Mouse (Mus musculus) kidney, embryonic 14.5 days (tissue): ENCODE results near the gene Gm15130. TPM values are rescaled to one million over a fixed set of nuclear protein-coding genes. Genes with fewer than 3 reads are reported as not detected.

ENCODE experiments used
- ATAC-seq: fragments of 200-750 bp; cut with Nextera tagmentation; 2 replicates; pipeline ENCODE4 v1.8.0; 2017; ENCODE audit warnings: moderate number of reproducible peaks, mild to moderate bottlenecking, moderate TSS enrichment, moderate library complexity; ENCODE audit not compliant: low FRiP score, low TSS enrichment
- H3K27ac ChIP-seq: fragments of 300-500 bp; sonication (generic); 2 replicates; pipeline ENCODE4 v1.5.1; 2014; ENCODE audit warnings: low read depth, mild to moderate bottlenecking, low read length, moderate library complexity, mixed read lengths
- H3K27me3 ChIP-seq: fragments of 300-500 bp; sonication (generic); 2 replicates; pipeline ENCODE4 v1.6.1; 2014; ENCODE audit warnings: mild to moderate bottlenecking, low read length; ENCODE audit not compliant: control insufficient read depth, insufficient read depth
- H3K36me3 ChIP-seq: fragments of 300-500 bp; sonication (generic); 2 replicates; pipeline ENCODE4 v1.6.1; 2014; ENCODE audit warnings: low read length, mixed read lengths; ENCODE audit not compliant: control insufficient read depth, insufficient read depth
- H3K4me1 ChIP-seq: fragments of 300-500 bp; sonication (generic); 2 replicates; pipeline ENCODE4 v1.6.1; 2014; ENCODE audit warnings: low read length, mixed read lengths; ENCODE audit not compliant: control insufficient read depth, insufficient read depth
- H3K4me2 ChIP-seq: fragments of 300-500 bp; sonication (generic); replicated peaks from 2 replicates; pipeline ENCODE4 v1.6.1; 2014; ENCODE audit warnings: low read depth, mild to moderate bottlenecking, low read length
- H3K4me3 ChIP-seq: fragments of 300-500 bp; sonication (generic); 2 replicates; pipeline ENCODE4 v1.5.1; 2014; ENCODE audit warnings: mild to moderate bottlenecking, low read length
- H3K9ac ChIP-seq: fragments of 300-500 bp; sonication (generic); 2 replicates; pipeline ENCODE4 v1.6.1; 2014; ENCODE audit warnings: low read depth, mild to moderate bottlenecking, low read length, moderate library complexity
- H3K9me3 ChIP-seq: fragments of 300-500 bp; sonication (generic); 2 replicates; pipeline ENCODE4 v1.6.1; 2016; ENCODE audit warnings: low read length; ENCODE audit not compliant: control insufficient read depth
- WGBS: fragments of 180-500 bp; shearing (Covaris S2); extraction: QIAGEN DNeasy Blood & Tissue Kit; methylation state at CpG from one replicate; pipeline ENCODE4 v1.1.7; 2014; 5-methylcytosine and 5-hydroxymethylcytosine counted together
- polyA plus RNA-seq: library from polyadenylated mRNA; unstranded; fragments of >200 nt; fragmentation: Nextera tagmentation; extraction: Ambion mirVana; gene quantifications from 2 replicates; pipeline ENCODE4 v1.2.1, GENCODE M21; 2014

The Gm15130 gene
- not detected in 2 replicates for polyA plus RNA-seq

DNA sequence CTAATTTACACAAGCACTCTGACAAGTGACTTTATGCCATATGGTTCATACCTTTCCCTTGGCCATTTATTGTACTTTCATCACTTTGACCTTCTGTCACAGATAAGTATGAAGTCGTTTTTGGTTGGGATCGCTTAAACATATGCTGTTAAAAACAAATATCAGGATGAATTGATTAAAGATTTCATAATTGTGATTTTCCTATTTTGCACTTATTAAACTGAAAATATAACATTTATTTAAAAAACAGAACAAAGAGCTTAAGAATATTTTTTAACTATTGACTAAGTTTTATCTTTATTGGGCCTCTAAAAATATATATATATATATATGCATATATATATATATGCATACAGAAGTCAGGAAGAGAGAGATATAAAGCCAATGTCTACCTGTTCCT is at the start of gene Gm15130:
Gm15130 (minus strand) TSS at position 101 of the 400 bp plus-strand sequence.
- no peaks in the 10 kb centered on the region for H3K36me3 ChIP-seq
- H3K27me3 ChIP-seq: no peaks in the 10 kb centered on the region
- no peak within 1 kb of the TSS for H3K27ac ChIP-seq
- ATAC-seq: no peak
- no peaks in the 10 kb centered on the region for H3K4me1 ChIP-seq
- H3K9ac ChIP-seq: no peak within 1 kb of the TSS
- no peak within 1 kb of the TSS for H3K4me3 ChIP-seq
- WGBS: 73% methylated on average over 2 of the region's 2 CpGs
- H3K4me2 ChIP-seq: no peak within 1 kb of the TSS
- H3K9me3 ChIP-seq: no peaks in the 10 kb centered on the region

DNA sequence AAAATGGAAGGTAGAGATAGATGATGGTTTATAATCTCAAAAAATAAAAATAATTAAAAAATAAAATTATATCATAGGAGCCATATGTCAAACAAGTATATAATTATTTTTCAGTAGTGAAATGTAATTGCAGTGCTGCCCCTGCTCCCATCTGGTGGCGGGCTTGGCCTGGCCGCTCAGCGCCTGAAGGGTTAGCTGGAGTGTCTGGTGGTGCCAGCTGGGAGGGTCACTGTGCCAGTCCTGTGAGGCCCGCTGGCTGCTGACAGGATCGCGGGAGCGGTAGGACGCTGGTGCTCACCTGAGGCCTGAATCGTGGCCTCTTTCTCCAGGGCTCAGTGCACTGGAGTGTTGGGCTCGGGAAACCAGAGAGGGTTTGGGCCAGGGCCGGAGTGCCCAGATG is 29.3 kb upstream of the Gm15130 start:
- Histone ChIP-seq H3K4me3 (no peak overlapping the region), H3K4me2 (no peak overlapping the region), H3K4me1 (no peaks in the 10 kb centered on the region), H3K36me3 (no peaks in the 10 kb centered on the region), H3K27me3 (no peaks in the 10 kb centered on the region), H3K9me3 (no peaks in the 10 kb centered on the region), H3K9ac (no peak overlapping the region), H3K27ac (no peak overlapping the region)
- 89% methylated on average over 11 of the region's 11 CpGs for WGBS
- ATAC-seq: no peak

GRCm38 (mm10) chr2:111135739-111136138 is 17.0 kb downstream of the Gm15130 start:
- WGBS: 69% methylated on average over 5 of the region's 5 CpGs
- H3K27me3 ChIP-seq: no peaks in the 10 kb centered on the region
- no peak overlapping the region for H3K4me3 ChIP-seq
- no peaks in the 10 kb centered on the region for H3K9me3 ChIP-seq
- no peaks in the 10 kb centered on the region for H3K36me3 ChIP-seq
- H3K4me1 ChIP-seq: no peaks in the 10 kb centered on the region
- no peak overlapping the region for H3K9ac ChIP-seq
- no peak for ATAC-seq
- no peak overlapping the region for H3K27ac ChIP-seq
- no peak overlapping the region for H3K4me2 ChIP-seq

- Histone ChIP-seq H3K9ac (no peak within 1 kb of the TSS), H3K36me3 (no peaks in the 10 kb centered on the region), H3K4me1 (no peaks in the 10 kb centered on the region), H3K9me3 (no peaks in the 10 kb centered on the region), H3K27ac (no peak within 1 kb of the TSS), H3K4me2 (no peak within 1 kb of the TSS), H3K27me3 (no peaks in the 10 kb centered on the region), H3K4me3 (no peak within 1 kb of the TSS)
- no peak for ATAC-seq
These were observed 46.9 kb downstream of the Gm15130 start, which contains the start of gene Gm13941 for GRCm38 (mm10) chr2:111105882-111106281. Gm13941 (minus strand) TSS chr2:111105982.

Other genes with a start within 250 kb of the Gm15130 start
- 0.40 and 0.70 TPM in 2 replicates for gene Ano3, start 202.0 kb downstream of the Gm15130 start, polyA plus RNA-seq
- not detected in 2 replicates for gene Gm13941, start 47.0 kb downstream of the Gm15130 start, polyA plus RNA-seq
- not detected in 2 replicates for gene 4930430A15Rik, start 76.7 kb upstream of the Gm15130 start, polyA plus RNA-seq
- gene Olfr1275, start 82.3 kb upstream of the Gm15130 start, polyA plus RNA-seq: not detected in 2 replicates
- not detected in 2 replicates for gene Olfr1276, start 101.6 kb upstream of the Gm15130 start, polyA plus RNA-seq
- gene Olfr1277, start 121.2 kb upstream of the Gm15130 start, polyA plus RNA-seq: not detected in 2 replicates
- gene Olfr1278, start 137.2 kb upstream of the Gm15130 start, polyA plus RNA-seq: not detected in 2 replicates
- gene Olfr1279, start 147.7 kb upstream of the Gm15130 start, polyA plus RNA-seq: not detected in 2 replicates
- not detected in 2 replicates for gene Olfr1280, start 161.1 kb upstream of the Gm15130 start, polyA plus RNA-seq
- gene Olfr1281, start 173.6 kb upstream of the Gm15130 start, polyA plus RNA-seq: not detected in 2 replicates
- gene Olfr1282, start 183.1 kb upstream of the Gm15130 start, polyA plus RNA-seq: not detected in 2 replicates
- not detected in 2 replicates for gene Olfr1283, start 213.9 kb upstream of the Gm15130 start, polyA plus RNA-seq
- gene Olfr1284, start 222.6 kb upstream of the Gm15130 start, polyA plus RNA-seq: not detected in 2 replicates